Mouse (Mus musculus): ENCODE results near the gene Zfhx3.

- TF ChIP-seq EP300 (IDR thresholded peaks at IDR 0.05; ENCODE audit: insufficient read depth, low read depth, low read length) (no peak), POLR2A (IDR thresholded peaks at IDR 0.05; ENCODE audit: insufficient read depth, low read length) (no peak), CTCF (IDR thresholded peaks at IDR 0.05; ENCODE audit: low read depth, low read length) (no peak)
Measured at GRCm38 (mm10) chr8:108583261-108583660, 640.8 kb downstream of the Zfhx3 start.
